Mouse (Mus musculus) layer of hippocampus, postnatal 14 days (tissue): ENCODE measurements around the gene Fam117a. TPM values are rescaled to one million over a fixed set of nuclear protein-coding genes. Genes with fewer than 3 reads are reported as not detected.

Source experiments
- DNase-seq, 2 experiments: peaks; one replicate each; pipeline ENCODE4 v3.0.0; 2021 to 2022; ENCODE audit warnings: low spot score in 2 of 2, mixed read lengths in 1 of 2
- long read RNA-seq, 2 experiments: library from polyadenylated mRNA; stranded (forward); transcript quantifications; one replicate each; pipeline ENCODE4 v2.0.0; 2021
- total RNA-seq, 2 experiments: library from RNA; stranded (reverse); gene quantifications; 2 replicates each; pipeline ENCODE4 v1.2.3; 2021

The Fam117a gene
- total RNA-seq: 1 to 10 TPM; 3.0 to 3.8 TPM
- long read RNA-seq, experiment 1, partial matches to known transcripts: 0 of 1 reads
- long read RNA-seq, experiment 1, other reads (novel, unspliced or antisense): 0 of 1 reads
- long read RNA-seq, experiment 2, partial matches to known transcripts: 1 of 3 reads
- long read RNA-seq, experiment 2, other reads (novel, unspliced or antisense): 0 of 3 reads

DNA sequence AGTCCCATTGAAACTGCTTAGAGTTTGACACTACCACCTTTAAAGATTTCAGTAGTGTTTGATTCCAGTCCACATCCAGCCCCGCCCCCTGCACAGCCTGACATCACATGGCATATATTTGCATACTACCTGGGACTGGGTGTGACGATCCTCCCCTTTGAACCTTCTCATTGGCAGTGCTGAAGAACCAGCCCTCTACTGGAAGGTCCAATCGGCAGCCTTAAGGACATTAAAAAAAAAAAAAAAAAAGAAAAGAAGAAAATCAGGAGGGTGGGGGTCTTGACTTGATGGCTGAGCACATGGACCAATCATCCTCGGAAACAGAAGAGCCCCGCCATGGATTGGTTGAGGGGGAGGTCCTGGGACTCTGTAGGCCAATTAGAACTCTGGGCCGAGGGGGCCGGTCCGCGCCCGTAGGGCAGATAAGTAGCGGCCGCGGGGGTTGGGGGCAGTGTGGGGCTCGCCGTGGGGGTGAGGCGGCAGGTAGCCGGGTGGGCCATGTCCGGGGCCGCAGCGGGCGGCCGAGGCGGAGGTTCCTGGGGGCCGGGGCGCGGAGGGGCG is at the start of gene Fam117a:
Gene Fam117a (plus strand): TSS at position 451 of the 561 bp plus-strand sequence.
- DNase-seq: peak; percentile 62 to 89

DNA sequence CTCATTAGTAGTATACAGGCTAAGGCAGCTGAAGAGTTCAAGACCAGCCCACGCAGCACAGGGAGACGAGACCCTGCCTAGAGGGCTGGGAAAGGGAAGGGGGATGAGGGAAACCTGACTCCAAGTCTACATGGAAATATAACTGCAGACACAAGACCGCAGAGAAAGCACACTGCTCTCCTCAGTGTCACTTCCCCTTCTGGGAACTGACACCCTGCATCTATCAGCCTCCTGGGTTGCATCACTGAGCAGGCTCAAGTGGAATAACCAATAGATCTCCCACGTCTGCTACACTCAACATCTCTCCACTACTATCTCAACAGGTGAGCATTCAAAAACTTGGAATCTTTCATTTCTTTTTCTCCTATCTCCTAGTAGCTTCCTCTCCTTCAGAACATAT is 44.8 kb upstream of the Fam117a start:
- DNase-seq: no peak

DNA sequence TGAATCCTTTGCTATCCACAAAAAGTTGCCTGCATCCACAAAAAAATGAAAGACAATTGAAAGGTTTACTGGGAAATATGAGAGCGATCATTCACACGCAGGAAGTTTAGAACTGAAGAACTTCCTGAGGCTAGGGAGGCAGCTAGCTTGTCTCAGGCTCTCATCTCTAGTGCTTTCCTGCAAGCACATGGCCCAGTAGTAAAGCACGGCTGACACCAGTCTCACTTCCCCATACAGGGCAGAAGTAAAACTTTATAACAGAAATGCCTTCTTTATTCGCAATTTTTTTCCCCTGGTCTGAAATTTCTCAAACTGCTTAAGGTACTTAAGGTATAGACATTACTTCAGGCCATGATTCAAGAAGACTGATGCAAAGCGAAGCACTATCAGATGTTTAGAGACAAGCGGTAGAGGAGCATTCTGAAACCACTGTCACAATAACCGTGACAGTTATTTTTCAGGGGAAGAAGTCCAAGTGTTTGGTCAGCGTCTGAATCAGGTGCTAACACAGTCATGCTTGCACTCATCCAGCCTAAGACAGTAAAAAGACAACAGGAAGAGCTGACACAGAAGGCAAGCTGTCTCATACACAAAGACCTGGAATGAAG is 43.7 kb upstream of the Fam117a start:
- no peak for DNase-seq

DNA sequence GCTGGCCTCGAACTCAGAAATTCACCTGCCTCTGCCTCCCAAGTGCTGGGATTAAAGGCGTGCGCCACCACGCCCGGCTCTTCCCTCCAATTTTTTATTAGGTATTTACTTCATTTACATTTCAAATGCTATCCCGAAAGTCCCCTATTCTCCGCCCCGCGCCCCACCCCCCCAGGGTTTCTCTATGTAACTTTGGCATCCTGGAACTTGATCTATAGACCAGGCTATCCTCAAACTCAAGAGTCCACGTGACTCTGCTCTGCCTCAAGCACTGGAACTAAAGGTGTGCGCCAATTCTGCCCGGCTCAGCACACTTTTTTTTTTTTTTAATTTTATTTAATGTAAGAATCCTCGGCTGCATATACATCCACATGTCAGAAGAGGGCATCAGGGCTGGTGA is 41.1 kb upstream of the Fam117a start:
- DNase-seq: no peak

DNA sequence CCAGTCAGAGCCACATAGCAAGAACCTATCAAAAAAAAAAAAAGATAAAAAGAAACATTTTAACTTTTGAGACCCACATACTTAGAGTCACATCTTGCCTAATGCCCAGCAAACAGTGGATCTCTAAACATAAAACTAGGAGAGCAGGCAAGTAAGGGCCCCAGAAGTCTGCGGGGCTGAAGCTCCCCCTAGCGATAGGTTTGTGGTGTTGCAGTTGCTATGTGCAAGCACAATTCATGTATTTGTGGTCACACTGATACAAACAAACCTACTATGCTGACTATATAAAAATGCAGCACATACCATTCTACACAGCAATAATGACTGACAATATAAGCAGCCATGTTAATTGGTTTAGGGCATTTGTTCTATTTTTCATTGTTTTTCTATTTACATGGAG is 38.7 kb upstream of the Fam117a start:
- no peak for DNase-seq

DNA sequence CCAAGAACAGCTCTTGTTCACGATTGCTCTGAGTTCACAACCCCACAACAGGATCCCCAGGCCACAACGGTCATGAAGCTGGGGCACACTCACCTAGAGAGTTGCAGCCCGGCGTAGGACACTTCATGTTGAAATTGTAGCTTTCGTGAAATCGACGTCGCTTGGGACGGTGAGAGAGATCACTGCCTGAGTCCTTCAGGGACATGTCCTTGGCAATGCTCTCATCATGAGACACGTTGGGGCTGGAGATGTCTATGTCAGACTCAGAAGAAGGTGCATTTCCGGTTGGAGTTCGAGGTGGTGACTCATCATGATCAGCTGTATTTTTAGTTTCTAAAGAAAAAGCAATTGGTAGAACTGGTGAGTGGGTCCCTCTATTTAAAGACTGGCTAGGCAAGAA is 36.9 kb upstream of the Fam117a start:
- no peak for DNase-seq

DNA sequence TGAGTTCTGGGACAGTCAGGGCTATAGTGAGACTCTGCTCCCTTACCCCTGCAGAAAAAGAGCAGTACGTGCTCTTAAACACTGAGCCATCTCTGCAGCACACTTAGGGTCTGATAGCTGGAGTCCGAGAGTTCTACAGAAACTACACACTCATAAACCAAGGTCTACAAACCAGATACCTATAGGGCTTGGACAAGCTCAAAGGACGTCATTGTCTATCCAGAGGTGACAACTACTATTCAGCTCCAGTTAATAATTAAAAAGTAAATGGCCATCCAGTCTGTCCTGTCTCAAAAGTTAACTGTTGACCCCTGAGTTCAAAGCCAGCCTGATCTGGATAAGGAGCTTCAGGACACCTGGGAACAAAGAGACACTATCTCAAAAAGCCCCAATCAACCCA is 35.0 kb upstream of the Fam117a start:
- no peak for DNase-seq

DNA sequence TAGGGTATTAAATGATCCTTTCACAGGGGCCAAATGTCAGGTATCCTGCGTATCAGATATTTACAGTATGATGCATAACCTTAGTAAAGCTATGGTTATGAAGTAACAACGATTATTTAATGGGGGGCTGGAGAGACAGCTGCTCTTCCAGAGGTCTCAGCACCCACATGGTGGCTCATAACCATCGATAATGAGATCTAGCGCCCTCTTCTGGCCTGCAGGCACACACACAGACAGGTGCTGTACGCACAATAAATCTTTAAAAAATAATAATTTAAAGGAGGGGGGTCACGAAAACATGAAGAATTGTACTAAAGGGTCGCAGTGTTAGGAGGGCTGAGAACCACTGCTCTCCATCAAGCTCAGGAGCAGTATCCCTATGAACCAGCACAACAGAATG is 31.2 kb upstream of the Fam117a start:
- DNase-seq: no peak

DNA sequence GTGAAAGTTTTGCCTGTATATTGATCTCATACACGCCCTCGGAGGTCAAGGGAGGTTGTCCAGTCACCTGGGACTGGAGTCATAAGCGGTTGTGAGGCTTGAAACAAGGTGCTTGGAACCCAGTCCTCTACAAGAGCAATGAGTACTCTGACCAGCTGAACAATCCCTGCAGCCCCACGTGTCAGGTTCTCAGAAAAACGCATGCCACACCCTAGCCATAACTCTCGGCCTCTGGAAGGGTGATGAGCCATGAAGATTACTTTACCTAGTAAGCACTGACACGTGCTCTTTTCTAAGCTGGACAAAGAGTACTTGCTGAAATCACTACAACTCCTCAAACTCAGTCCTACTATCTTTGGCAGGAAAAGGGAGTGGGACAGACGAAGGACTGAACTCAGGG is 29.3 kb upstream of the Fam117a start:
- no peak for DNase-seq

DNA sequence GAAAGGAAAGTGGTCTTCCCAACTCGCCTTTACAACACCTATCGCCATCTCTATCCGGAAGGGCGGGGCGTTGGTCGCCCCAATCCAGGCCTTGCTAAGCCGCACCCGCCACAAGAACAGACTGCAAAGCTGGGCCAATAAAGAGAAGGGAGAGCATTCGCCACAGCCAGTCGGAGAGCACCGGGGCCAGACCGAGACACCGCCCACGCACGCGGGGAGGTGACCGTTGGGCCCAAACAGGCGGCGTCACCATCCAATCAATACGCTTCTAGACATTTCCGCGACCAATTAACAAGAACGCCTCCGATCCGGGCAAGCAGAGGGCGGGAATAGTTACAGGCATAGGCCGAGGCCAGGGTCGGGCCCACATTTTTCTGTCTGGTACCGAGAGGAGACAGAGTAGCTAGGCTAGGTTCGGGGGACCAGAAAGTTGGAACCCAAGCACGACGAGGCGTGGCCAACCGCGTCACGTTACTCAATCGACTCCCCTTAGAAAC is 27.3 kb upstream of the Fam117a start:
- DNase-seq: peak; percentile 95 to 99

DNA sequence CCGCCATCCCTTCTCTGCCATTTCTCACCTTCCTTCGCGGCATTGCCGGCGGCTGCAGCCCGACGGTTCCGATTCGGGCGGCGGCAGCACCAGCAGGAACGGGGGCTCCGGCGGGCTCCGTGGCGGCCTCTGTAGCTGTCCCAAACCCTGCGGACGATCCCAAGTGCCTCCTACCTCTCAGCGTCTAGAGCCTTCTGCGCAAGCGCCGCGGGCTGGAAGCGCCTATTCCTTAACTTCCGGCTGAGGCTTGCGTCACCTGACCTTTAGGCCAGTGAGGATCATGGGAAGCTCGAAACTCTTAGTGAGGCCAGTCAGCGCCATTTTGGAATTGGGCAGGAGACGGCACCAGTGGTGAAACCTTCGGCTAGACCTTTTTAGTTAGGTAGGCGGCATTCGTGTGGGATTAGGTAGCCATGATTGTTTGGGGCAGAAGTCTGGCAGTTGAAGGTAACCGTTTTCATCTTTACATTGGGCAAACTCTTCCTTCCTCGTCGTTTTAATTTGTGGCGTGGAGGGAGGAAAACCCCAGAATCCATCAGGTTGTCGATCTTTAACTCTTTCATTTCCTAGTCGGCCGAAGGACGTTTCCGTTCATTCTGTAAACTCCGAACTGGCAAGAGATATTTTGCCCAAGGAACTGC is 26.7 kb upstream of the Fam117a start, which contains the start of gene Kat7:
Gene Kat7 (minus strand): TSS at position 240 of the 641 bp plus-strand sequence.
- DNase-seq: peak; percentile 95 to 99

DNA sequence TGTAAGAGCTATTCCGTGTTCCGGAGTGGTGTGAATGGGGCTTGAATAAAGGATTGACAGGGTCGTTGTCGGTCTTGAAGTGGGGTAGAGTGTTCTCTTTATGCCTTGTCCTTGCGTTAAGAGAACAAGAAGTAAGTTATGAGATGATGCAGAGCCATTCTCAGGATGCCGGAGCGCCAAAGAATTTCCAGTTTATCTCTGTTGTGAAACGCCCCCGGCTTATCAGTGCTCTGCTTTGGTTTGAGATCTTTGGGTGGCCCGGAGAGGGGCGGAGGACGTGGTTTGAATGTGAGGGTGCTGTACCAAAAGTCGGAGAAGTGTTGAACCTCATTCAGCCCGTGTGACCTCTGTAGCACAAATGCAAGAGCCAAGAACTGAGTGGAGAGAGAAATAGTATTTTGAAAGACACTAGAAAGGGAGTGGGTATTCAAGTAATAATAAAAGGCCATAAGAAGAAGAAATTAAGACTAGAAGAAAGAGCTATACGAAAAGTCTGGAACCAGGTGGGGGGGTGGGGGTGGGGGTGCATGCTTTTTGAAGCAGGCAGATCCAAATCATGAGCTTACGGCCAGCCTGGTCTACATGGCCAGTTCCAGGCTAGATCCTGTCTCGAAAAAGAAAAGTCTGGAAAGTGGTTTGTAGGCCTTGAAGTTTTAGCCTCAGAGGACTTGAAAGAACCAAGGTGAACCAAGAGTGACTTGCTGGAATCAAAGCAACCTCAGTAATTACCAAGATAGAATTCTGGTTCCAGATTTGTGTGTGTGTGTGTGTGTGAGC is 26.0 kb upstream of the Fam117a start:
- DNase-seq: no peak

DNA sequence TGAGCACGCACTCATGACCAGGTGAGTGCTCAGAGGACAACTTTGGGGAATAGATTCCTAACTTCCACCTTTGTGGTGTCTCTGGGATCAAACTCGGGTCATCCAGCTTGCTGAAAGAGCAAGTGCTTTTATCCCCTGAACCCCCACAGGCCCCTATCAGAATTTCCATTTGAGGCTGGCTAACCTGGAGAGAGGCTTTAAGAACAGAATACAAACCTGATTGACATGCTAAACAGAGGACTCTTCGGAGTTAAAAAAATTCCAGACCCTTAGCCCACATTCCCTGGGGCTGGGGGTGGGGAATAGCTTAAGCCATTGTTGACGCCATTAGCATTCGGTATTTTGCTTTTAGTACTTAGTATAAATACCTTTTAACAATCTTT is 25.4 kb upstream of the Fam117a start:
- DNase-seq: no peak

DNA sequence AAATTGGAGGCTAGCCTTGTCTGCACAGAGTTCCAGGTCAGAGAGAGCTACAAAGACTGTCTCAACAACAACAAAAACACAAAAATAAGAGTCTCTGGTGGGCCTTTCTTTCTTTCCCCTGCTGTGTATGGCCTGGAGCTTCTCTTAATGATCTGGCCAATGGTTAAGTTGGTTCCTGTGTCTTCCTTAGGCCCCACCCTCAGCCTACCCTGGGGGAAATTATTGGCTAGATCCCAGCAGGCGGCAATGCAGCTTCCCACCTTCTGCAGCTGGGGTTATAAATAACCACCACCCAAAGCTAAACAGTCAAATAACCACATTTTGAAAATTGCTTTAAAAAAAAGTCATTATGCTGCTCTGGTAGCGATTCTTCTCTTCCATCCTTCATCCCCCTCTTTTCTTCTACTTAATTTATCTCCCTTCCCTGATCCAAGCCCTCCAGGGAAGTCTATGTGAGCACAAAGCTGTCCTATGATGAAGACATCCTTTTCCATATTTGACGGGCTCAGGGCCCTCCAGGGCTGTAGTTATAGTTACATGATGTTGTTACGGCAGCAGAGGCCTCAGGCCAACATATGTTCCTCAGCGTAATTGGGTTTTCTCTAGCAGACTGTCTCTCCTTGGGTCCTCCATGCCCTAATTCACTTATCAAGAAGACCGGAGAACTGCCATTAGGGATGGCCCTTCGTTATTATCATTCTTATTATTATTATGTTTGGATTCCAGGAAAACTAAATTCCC is 21.4 kb upstream of the Fam117a start:
- DNase-seq: no peak

DNA sequence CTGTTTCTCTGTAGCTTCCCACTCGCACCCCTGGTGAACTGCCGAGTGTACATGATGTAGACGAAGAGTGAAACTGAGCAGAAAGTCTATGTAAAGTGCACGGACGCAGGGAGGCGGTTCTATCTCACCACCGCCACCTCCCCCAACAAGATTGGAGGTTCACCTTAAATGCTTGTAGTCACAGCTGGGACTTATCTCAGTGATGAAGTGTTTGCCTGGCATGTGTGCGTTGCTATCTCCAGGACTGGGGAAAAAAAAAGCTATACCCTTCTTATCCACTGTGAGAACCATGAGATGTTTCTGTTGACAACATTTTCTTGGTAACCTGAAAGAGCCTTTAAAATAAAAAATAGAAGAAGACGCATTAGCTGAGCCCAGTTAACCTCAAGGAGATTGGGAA is 18.7 kb upstream of the Fam117a start:
- DNase-seq: no peak

DNA sequence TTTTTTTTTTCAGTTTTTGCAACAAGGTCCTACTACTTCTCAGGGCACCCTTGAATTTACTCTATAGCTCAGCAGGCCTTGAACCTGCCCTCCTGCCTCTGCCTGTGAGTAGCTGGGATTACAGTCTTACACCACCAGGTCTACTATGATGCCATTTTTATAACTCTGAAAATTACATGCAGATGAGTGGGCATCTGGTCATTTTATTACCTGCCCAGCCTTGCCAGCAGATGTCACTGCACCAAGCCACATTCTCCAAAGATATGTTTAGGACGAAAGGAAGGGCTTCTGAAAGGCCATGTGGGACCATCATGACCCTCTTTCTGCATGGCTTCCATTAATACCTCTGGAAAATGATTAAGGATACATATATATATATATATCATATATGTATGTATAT is 17.3 kb upstream of the Fam117a start:
- no peak for DNase-seq

DNA sequence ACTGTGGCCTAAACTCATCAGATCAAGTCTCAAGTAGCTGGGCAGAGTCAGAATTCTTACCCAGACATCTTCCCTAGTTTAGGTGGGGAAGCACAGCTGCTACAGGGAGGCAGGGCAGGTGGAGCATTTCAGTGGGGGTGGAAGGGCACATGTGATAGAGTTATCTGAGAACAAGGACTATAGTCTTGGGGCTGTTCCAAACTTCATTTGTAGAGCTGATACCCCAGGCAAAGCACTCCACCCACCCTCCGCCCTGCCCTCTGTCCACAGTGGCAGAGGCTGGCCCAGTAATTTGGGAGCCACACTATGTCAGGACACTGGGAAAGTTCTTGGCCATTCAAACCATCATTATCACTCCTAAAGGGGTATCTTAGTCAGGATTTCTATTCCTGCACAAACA is 16.8 kb upstream of the Fam117a start:
- no peak for DNase-seq

DNA sequence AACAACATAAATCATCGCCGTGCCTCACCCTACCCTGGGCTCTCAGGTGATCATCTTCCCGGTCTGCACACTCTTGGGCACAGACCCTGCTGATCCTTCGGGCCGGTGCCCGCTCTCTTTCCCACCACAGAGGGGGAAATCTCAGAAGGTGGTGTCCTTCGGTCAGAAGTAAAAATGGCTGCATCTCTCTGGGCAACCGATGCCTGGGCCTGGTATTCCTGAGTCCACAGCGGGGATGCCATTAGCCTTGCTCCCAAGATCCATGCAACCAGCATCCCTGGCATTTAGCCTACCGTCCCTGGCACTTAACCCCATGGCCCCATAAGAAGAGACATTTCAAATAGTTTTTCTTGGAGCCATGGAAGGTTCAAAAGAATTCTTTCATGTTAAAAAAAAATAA is 12.6 kb upstream of the Fam117a start:
- DNase-seq: no peak

DNA sequence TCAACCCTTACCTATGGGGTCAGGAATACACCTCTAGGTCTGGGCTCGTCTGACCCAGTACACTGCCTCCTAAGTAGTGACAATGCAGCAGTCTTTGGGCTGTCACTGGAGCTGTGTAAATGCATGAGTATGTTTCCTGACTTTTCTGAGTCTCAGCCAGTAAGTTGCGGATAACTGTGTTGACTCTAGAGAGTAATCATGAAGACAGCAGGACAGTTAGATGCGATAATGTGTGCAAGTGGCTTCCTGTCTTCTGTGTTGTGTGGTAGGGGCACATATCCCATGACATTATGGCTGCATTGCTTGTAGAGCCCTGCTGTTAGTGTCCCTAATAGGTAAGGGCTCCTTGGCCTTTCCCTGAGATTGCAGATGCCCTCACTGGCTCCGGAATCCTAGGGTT is 11.0 kb upstream of the Fam117a start:
- DNase-seq: no peak

DNA sequence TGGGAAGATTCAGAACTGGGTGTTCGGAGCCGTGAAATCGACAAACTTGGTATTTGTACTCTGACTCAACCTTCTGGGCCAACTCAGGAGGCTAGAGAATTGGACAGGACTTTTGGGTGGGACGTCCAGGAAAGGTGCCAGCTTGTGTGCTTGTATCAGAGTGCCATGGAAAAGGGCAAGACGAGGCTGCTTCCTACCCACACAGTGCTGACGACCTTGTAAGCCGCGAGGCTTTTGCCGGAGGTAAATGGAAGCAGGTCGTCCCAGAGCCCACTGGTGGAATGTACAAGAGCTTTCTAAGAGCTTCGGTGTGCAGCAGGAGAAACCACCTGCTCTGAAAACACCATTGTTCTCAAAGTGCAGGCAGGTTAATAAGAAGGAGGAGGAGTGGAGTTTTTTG is 10.6 kb upstream of the Fam117a start:
- DNase-seq: no peak

DNA sequence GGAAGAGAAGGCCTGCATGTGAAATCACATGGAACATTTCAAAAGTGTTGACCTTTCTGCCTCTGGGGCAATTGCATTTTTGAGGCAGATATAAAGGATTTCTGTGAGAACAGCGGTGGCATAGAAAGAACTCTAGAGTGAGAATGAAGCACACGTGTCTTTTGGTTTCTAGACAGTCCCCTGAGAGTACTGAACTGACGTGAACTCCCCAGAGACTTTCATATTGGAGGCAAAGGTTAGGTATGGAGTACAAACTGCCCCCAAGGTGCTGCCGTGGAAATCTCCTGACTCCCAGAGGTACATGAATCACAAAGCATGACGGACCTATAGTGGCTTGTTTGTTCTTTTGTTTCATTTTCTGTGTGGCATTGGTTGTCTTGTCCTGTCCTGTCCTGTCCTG is 8.2 kb upstream of the Fam117a start:
- DNase-seq: no peak
